Mouse (Mus musculus) cerebellum, postnatal 4 days (tissue): ENCODE results near the gene Nosip.
A peak's percentile ranks its signal among the peaks of the same experiment; 100 is the strongest.

Source experiments
- DNase-seq, 2 experiments: peaks; one replicate each; pipeline ENCODE4 v3.0.0; 2022; ENCODE audit warnings: low spot score in 2 of 2, mixed read lengths in 1 of 2

The Nosip gene

DNA sequence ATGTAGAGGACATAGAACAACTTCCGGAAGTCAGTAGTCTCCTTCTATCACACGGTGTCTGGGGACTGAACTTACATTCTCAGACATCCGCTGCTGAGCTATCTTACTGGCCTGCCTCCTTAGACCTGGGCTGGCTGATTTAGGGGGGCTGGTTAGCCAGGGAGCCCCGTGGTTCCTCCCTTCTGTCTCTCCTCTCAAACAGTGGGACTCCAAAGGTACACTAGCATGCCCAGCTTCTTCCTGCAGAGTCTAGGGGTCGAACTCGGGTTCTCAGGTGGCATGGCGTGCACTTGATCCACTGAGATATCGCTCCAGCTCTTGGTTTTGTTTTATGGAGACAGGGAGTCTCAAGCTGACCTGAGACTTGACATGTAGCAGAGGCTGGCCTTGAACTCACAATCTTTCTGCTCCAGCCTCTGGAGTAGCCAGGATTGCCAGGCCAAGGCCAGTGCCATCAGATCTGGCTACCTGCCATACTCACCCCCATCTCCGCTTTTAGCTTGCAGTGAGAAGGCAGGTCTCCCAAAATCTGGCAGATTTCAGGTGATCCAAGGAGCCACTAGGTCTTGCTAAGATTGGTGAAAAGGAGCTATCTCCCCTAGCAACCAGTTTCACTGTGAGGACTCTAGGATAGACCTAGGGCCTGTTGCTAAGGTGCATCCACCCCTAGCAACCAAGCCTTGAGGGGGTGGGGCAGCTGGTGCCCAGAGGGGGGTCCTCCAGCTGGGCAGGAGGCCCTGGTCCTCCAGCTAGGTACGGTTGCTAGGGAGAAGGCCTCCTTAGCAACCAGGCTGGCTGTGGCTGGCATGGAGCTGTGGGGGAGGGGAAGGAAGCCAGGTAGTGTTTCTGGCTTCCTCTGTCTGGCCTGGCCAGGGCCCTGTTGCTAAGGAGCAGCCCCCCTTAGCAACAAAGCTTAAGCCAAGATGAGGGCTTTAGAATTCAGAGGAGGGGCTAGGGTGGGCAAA lies 3.3 kb upstream of the Nosip start:
- DNase-seq, result peak in 1 of 2 experiments; percentile 51

GRCm38 (mm10) chr7:45060632-45061122 lies 1.6 kb upstream of the Nosip start:
- DNase-seq, result no peak

DNA sequence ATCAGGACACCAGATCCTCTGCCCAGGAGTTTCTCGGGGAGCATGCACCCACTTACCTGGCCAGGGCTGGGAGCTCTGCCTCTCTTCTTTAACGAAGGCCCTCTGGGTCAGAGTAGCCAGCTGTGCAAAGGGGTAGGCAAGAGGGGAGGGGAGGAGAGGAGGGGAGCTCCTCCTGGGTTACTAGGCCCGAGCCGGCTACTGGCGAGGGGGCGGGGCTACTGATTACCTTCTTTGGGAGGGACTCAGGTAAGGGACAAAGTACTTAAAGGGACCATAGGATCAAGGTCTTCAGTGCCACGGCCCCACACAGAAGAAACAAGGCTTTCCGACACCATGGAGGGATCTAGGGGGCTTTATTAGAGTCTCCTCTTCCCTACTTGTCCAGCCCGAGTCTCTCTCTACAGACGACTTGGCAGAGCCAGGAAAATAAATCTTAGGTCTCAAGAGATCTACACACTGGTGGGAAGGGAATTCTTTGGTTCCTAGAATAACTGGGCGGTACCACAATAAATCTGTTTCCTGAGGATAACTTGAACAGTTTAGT lies 625 bp upstream of the Nosip start:
- no peak for DNase-seq

GRCm38 (mm10) chr7:45067190-45067999 lies 5.2 kb downstream of the Nosip start:
- DNase-seq, result no peak

DNA sequence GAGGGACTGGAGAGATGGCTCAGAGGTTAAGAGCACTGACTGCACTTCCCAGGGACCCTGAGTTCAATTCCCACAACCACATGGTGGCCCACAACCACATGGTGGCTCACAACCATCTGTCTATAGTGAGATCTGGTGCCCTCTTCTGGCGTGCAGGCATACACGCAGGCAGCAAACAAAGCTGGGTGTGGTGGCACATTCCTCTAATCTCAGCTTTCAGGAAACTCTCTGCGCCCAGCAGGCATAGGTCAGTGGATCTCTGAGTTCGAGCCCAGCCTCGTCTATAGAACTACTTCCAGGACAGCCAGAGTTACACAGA lies 5.7 kb downstream of the Nosip start:
- peak in 1 of 2 experiments; percentile 44 for DNase-seq

GRCm38 (mm10) chr7:45069671-45070070 lies 7.4 kb downstream of the Nosip start:
- no peak for DNase-seq

DNA sequence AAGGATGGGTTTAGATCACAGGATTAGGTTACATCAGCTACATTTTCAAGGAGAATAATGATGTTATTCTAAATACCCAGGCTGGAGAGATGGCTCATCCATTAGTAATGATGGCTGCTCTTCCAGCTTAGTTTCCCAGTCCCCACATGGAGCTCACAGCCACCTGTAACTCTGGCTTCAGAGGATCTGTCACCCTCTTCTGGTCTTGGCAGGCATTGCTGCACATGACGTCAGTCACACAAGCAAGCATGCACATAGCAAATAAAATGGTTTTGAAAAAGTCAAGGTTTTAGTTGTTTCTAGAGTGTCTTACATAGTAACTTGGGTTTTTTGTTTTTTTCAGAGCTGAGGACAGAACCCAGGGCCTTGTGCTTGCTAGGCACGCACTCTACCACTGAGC lies 10.0 kb downstream of the Nosip start:
- DNase-seq, result no peak

- no peak for DNase-seq
Measured at GRCm38 (mm10) chr7:45073171-45073707, 11.0 kb downstream of the Nosip start.

- DNase-seq, result no peak
Measured at GRCm38 (mm10) chr7:45073949-45074348, 11.7 kb downstream of the Nosip start.

GRCm38 (mm10) chr7:45075405-45075804 lies 13.2 kb downstream of the Nosip start:
- no peak for DNase-seq

GRCm38 (mm10) chr7:45076501-45076900 lies 14.3 kb downstream of the Nosip start:
- no peak for DNase-seq

DNA sequence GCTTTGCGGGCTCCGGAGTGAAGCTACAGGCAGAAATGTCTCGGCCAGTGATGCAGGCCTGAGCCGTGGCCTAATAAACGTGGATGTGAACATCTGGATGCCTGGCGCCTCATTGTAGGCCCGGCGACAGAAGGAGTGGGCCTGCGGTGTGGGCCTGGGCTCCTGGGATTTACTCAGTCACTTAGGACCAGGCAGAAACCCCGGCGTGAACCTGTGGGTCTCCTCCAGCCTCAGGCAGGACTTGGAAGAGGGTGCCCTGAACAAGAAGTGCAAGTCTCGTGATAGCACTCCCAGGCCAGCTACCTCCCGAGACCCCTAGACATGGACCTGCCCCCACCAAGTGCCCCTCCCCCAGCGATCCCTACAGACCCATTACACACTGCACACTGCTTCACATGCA lies 15.1 kb downstream of the Nosip start:
- DNase-seq, result no peak

DNA sequence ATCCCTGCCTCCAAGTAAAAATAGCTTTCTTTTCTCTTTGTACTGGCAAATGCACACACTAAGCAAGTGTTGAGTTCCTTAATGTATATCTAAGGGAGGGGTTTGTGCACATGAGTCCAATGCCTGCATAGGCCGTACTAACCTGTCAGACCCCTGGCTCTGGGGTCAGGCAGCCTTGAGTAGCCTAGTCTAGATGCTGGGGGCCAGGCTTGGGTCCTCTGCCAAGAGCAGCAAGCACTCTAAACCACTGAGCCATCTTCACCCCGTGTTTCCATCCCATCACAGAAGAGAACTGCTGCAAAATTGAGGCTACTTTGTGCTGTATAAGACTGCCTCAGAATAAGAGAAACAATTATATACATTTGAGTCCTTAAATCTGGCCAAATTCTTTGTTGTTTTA lies 15.6 kb downstream of the Nosip start:
- DNase-seq, result no peak

DNA sequence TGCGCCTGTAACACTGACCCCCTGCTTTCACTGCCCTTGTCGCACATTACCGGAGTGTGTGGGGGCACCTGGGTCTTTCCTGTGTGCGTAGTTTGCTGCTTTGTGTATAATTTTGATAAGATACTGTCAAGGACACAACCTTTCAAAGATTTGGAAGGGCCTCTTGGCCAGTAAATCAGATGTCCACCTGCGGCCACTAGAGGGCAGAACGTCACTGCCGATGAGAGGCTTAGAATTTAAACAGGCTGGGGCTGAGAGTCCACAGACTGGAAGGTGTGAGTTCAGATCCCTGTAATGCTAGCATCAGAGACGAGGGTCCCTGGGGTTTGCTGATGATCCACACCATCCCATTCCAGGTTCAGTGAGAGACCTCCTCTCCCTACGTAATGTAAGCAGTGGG lies 16.3 kb downstream of the Nosip start:
- DNase-seq, result peak; percentile 58 to 68

DNA sequence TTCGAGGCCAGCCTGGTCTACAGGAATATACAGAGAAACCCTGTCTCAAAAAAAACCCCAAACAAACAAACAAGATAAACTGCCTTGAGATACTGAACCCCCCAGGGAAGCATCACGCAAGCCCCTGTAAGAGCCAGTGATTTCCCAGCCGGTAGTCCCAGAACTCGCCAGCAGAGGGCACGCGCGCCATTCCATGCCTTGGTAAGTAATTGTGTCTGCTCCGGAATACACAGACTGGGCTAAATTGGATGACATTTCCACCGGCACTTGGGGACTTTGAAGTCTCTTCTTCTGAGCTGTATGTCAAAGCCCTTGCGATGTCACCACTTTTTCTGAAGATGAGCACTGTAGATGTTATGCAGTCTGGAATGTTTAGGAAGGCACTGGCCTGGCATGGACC lies 17.6 kb downstream of the Nosip start:
- peak; percentile 92 to 96 for DNase-seq

DNA sequence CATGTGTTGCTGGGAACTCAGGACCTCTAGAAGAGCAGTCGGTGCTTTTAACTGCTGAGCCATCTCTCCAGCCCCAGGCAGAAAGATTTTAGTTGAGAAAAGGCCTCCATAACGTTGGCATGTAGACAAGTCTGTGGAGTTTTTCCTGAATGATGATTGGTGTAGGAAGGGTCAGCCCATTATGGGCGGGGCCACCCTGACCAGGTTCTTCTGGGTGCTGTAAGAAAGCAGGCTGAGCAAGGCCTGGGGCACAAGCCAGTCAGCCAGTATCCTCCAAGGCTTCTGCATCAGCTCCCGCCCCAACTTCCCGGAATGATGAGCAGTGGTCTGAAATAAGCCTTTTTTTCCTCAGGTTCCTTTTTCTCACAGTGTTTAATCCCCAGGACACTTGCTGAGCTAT lies 18.8 kb downstream of the Nosip start:
- DNase-seq, result no peak

GRCm38 (mm10) chr7:45082401-45083299 lies 20.4 kb downstream of the Nosip start:
- no peak for DNase-seq

GRCm38 (mm10) chr7:45083300-45083890 lies 21.2 kb downstream of the Nosip start:
- DNase-seq, result no peak

DNA sequence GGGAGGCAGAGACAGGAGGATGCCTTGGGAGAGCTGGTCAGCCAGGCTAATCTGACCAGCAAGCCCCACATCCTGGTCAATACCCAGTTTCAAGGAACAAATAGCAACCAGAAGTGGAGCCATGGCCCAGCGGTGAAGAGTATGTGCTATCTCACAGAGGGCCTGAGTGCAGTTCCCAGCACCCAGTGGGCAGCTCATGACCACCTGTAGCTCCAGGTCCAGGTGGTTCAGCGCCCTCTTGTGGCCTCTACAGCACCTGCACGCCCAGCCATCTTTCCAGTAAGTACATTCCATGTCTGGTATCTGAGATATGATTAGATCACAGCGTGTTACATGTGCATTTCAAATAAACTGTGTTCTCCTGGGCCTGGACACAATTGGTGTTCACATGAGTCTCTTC lies 23.9 kb downstream of the Nosip start:
- DNase-seq, result no peak

DNA sequence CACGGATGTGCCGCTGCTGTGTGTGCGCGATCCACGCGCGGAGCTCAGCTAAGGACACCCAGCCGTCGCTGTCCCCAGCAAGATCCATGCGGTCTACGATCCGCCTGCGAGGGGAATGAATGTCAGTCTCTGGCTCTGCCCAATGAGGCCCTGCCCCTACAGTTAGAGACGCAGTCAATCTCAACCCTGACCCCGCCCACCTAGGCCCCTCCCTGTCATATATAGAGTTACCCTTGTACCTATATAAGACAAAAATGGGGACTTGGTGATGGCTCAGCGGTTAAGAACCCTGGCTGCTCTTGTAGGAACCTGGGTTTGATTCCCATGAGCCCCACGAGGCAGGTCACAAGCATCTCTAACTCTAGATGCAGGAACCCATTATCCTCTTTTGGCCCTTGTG lies 26.4 kb downstream of the Nosip start:
- DNase-seq, result no peak
